Mouse (Mus musculus) kidney, adult 2 months (tissue): ENCODE results near the gene Mrfap1. TPM values are rescaled to one million over a fixed set of nuclear protein-coding genes. Genes with fewer than 3 reads are reported as not detected.

ENCODE experiments used
- DNase-seq: peaks from one replicate; pipeline ENCODE4 v3.0.0; 2021
- H3K27ac ChIP-seq: fragments of 200-500 bp; 2 replicates; pipeline ENCODE4 v1.5.1; 2012; ENCODE audit warnings: low read depth, low read length, control low read depth, inconsistent platforms; ENCODE audit not compliant: insufficient read depth
- H3K27me3 ChIP-seq: fragments of 200-500 bp; replicated peaks from 2 replicates; pipeline ENCODE4 v1.6.1; 2012; ENCODE audit warnings: mild to moderate bottlenecking, moderate library complexity, low read length, inconsistent platforms; ENCODE audit not compliant: control insufficient read depth, insufficient read depth
- H3K36me3 ChIP-seq: fragments of 200-500 bp; 2 replicates; pipeline ENCODE4 v1.6.1; 2012; ENCODE audit warnings: mild to moderate bottlenecking, moderate library complexity, low read length, inconsistent platforms; ENCODE audit not compliant: control insufficient read depth, insufficient read depth
- H3K4me1 ChIP-seq: fragments of 200-500 bp; 2 replicates; pipeline ENCODE4 v1.6.1; 2011; ENCODE audit warnings: low read length; ENCODE audit not compliant: control insufficient read depth, insufficient read depth
- H3K4me3 ChIP-seq: fragments of 200-500 bp; 2 replicates; pipeline ENCODE4 v1.5.1; 2011; ENCODE audit warnings: mild to moderate bottlenecking, low read depth, low read length, control low read depth; ENCODE audit not compliant: insufficient read depth
- CTCF ChIP-seq: fragments of 200-500 bp; conservative IDR thresholded peaks from 2 replicates; pipeline ENCODE4 v1.5.1; 2011; ENCODE audit warnings: low read depth, mild to moderate bottlenecking, control low read depth, low read length, moderate library complexity, mixed read lengths; ENCODE audit not compliant: insufficient read depth, insufficient read length
- POLR2A ChIP-seq: fragments of 200-500 bp; IDR thresholded peaks from one replicate; pipeline ENCODE4 v1.6.1; 2011; ENCODE audit warnings: low read depth, low read length, control low read depth
- WGBS: fragments of 180-500 bp; shearing (Covaris S2); methylation state at CpG from one replicate; pipeline ENCODE4 v1.1.7; 2018; 5-methylcytosine and 5-hydroxymethylcytosine counted together
- polyA plus RNA-seq: library from polyadenylated mRNA; depleted of rRNA; stranded (reverse); fragments of >200 nt; gene quantifications from 2 replicates; pipeline ENCODE4 v1.2.3, GENCODE M21; 2012

The Mrfap1 gene
- polyA plus RNA-seq, 1 experiment = 114 TPM

GRCm38 (mm10) chr5:36831272-36831671 lies 34.7 kb upstream of the Mrfap1 start:
- no peak for TF ChIP-seq CTCF
- TF ChIP-seq POLR2A = no peak
- 63% methylated on average over 7 of the region's 7 CpGs for WGBS
- Histone ChIP-seq H3K27me3 (no peaks in the 10 kb centered on the region), H3K4me1 (no peaks in the 10 kb centered on the region), H3K27ac (no peak overlapping the region), H3K4me3 (no peak overlapping the region), H3K36me3 (no peaks in the 10 kb centered on the region)
- no peak for DNase-seq

DNA sequence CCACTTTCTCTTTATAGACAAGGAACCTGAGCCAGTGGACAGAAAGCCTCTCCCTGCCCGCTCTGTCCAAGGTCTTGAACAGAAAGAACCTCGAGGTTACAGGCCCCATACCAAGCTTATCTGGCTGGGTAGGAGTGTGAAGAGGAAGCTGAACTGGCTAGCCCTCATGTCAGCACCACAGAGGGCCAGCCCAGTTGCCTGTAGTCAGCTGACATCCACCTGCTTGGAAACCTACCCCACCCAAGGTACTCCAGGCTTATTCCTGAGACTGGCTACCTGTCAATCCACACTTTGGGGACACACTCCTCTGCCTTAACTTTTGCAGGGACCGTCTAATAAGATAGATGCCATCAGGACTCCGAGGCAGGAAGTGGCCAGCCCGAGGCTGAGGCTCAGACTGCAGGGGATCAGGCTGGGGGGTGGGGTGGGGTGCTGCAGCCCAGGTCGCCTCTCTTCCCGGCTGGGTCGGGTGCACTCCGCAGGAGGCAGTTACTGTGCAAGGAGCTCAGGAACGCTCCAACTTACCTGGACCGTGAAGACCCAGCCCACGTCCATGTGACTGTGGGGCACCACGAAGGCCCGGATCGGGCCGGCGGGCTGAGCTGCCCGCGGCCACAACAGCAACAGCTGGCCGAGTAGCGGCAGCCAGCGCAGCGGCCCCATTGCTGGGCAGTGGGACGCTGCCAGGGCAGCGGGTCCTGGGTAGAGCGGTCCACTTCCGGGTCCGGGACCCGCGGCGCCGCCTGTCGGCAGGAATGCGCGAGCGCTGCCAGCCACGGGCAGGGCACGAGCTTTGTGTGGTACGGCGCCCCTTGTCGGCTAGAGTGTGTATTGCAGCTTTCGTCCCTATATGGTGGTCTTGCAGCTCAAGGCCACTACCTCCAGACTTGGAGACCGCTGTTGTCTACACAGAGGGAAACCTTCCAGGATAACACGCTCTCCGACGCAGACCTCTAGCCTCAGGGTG lies 33.6 kb upstream of the Mrfap1 start, which contains the start of gene Man2b2:
Gene Man2b2 (minus strand): TSS at position 741 of the 967 bp plus-strand sequence.
- Histone ChIP-seq H3K27ac (0 out of 2 replicates have a peak within 1 kb of the TSS, but pooled peaks have one; percentile 22), H3K36me3 (no peaks in the 10 kb centered on the region), H3K4me3 (peak within 1 kb of the TSS; percentile 80), H3K27me3 (no peaks in the 10 kb centered on the region), H3K4me1 (no peaks in the 10 kb centered on the region)
- TF ChIP-seq CTCF (peak; percentile 92), POLR2A (no peak)
- WGBS = 3% methylated on average over 46 of the region's 46 CpGs
- DNase-seq = peak; percentile 91

DNA sequence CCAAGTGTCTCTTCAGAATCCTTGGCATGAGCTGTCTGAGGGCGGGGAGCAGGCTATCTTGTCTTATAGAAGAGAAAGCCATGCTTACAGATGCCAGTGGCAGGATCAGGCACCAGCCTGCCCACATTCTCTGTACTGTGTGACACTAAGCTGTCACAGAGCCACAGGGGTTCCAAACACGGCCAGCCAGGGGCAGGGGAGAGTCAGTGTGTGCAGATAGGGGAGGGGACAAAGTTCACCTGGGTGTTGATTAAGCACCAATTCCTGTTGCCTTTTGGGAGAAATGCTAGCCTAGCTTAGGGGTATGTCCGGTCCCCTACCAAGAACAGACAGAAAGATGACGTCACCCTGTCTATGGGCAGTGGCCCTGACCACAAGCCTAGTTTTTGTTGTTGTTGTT lies 32.5 kb upstream of the Mrfap1 start:
- Histone ChIP-seq H3K27me3 (no peaks in the 10 kb centered on the region), H3K4me1 (no peaks in the 10 kb centered on the region), H3K27ac (no peak overlapping the region), H3K36me3 (no peaks in the 10 kb centered on the region), H3K4me3 (no peak overlapping the region)
- no peak for TF ChIP-seq POLR2A
- TF ChIP-seq CTCF = no peak
- no peak for DNase-seq
- 78% methylated on average over 4 of the region's 4 CpGs for WGBS

- TF ChIP-seq CTCF (no peak), POLR2A (no peak)
- no peak for DNase-seq
- H3K27me3 ChIP-seq = no peaks in the 10 kb centered on the region
- no peak overlapping the region for H3K4me3 ChIP-seq
- no peak overlapping the region for H3K27ac ChIP-seq
- no peaks in the 10 kb centered on the region for H3K36me3 ChIP-seq
- WGBS = 72% methylated on average over 4 of the region's 4 CpGs
- no peaks in the 10 kb centered on the region for H3K4me1 ChIP-seq
Observed at GRCm38 (mm10) chr5:36822907-36823306, 26.3 kb upstream of the Mrfap1 start.

DNA sequence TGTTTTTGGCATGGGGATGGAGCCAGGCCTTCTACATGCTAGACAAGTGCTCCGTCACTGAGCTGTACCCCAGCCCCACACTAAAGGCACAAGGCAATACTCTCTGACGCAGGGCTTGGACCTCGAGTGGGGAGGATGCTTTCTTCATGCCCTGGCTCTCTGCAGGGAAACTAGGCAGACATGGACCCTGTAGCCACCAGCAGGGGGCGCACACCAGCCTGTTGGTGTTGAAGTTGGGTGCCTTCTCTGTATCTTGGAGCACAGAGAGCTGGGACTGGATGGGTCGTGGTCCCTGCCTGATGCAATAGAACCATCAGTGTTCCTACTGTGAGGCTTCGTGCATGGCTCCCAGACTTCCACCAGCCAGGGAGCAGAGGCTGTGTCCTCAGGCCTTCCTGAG lies 23.6 kb upstream of the Mrfap1 start:
- no peaks in the 10 kb centered on the region for H3K27me3 ChIP-seq
- H3K36me3 ChIP-seq = no peaks in the 10 kb centered on the region; the same call in 1 of the 2 replicates
- H3K4me3 ChIP-seq = no peak overlapping the region
- peak; percentile 53 for DNase-seq
- TF ChIP-seq CTCF = peak; percentile 81
- no peak for TF ChIP-seq POLR2A
- no peak overlapping the region for H3K27ac ChIP-seq
- no peaks in the 10 kb centered on the region for H3K4me1 ChIP-seq
- 56% methylated on average over 6 of the region's 6 CpGs for WGBS

- no peaks in the 10 kb centered on the region for H3K27me3 ChIP-seq
- no peak overlapping the region for H3K4me3 ChIP-seq
- no peaks in the 10 kb centered on the region for H3K4me1 ChIP-seq
- DNase-seq = no peak
- no peak for TF ChIP-seq CTCF
- TF ChIP-seq POLR2A = no peak
- 89% methylated on average over 5 of the region's 5 CpGs for WGBS
- no peaks in the 10 kb centered on the region; the same call in 1 of the 2 replicates for H3K36me3 ChIP-seq
- no peak overlapping the region for H3K27ac ChIP-seq
Observed at GRCm38 (mm10) chr5:36819742-36820141, 23.2 kb upstream of the Mrfap1 start.

GRCm38 (mm10) chr5:36817738-36818137 lies 21.2 kb upstream of the Mrfap1 start:
- H3K4me1 ChIP-seq = no peaks in the 10 kb centered on the region
- DNase-seq = no peak
- H3K36me3 ChIP-seq = no peaks in the 10 kb centered on the region; the same call in 1 of the 2 replicates
- 70% methylated on average over 3 of the region's 3 CpGs for WGBS
- no peak overlapping the region for H3K27ac ChIP-seq
- H3K4me3 ChIP-seq = no peak overlapping the region
- no peaks in the 10 kb centered on the region for H3K27me3 ChIP-seq
- TF ChIP-seq CTCF (0 out of 2 replicates have a peak, but pooled peaks have one; percentile 4), POLR2A (no peak)
